Mouse (Mus musculus): Measurements from ENCODE around the gene Plp1.

- no peak for TF ChIP-seq CTCF (IDR thresholded peaks at IDR 0.05; ENCODE audit: insufficient read depth, low read length)
- TF ChIP-seq POLR2A (IDR thresholded peaks at IDR 0.05; ENCODE audit: borderline replicate concordance, extremely low read depth, low read depth, low read length), result no peak
Measured at GRCm38 (mm10) chrX:136828610-136829009, 6.1 kb downstream of the Plp1 start.
